In genomic region chr16:32519656-32520371, GRCm38 (mm10) we compare ENCODE assay signal across 14 mouse cellular contexts. TPM values are rescaled to one million over a fixed set of nuclear protein-coding genes. Genes with fewer than 3 reads are reported as not detected.
DNase-seq lines count a peak whose midpoint lies in the region; ATAC-seq and TF ChIP-seq lines count a peak whose summit lies in the region.
"Had no signal": no experiment of that assay in that cellular context is flagged by ENCODE, and none has a peak within 500 bp of the region (broad histone marks: within the 10 kb centered on the region; RNA-seq: fewer than 3 reads in every experiment).

No protein-coding gene starts in this region.

- H3K9ac ChIP-seq in embryonic facial prominence, embryonic 12.5 days = no peak overlapping the region
- no peak overlapping the region for H3K9ac ChIP-seq in stomach, embryonic 15.5 days
- no peak overlapping the region for H3K9ac ChIP-seq in hindbrain, postnatal 0 days (replicated peaks; ENCODE audit: low read length)

- H3K9me3 ChIP-seq in embryonic facial prominence, embryonic 12.5 days = no peaks in the 10 kb centered on the region
- no peaks in the 10 kb centered on the region for H3K9me3 ChIP-seq in embryonic facial prominence, embryonic 10.5 days
- H3K9me3 ChIP-seq in stomach, embryonic 15.5 days = no peaks in the 10 kb centered on the region
- H3K9me3 ChIP-seq in hindbrain, postnatal 0 days (ENCODE audit: low read length) = no peaks in the 10 kb centered on the region

- no peak for TF ChIP-seq CTCF in hindbrain, postnatal 0 days (IDR thresholded peaks at IDR 0.05; ENCODE audit: low read depth)

- DNase-seq in embryonic facial prominence, embryonic 10.5 days (ENCODE audit: low spot score) = no peak
- DNase-seq in right cerebral cortex, adult 18-20 months = peak; percentile 29
- no peak for DNase-seq in right cerebral cortex, postnatal 36 days (ENCODE audit: low spot score in 2 of 2)
- DNase-seq in liver = peak; percentile 53
- DNase-seq in hindbrain, postnatal 0 days (ENCODE audit: low spot score) = no peak
- no peak for DNase-seq in Muller cell, postnatal 12 days (ENCODE audit: inconsistent ontology term)
- DNase-seq: cerebellum, postnatal 10 days; kidney, adult 11 months; lung, adult 2 months had no signal

- peaks cover 12% of the 10 kb centered on the region; the same call in 1 of the 2 replicates for H3K4me1 ChIP-seq in embryonic facial prominence, embryonic 12.5 days
- peaks cover 33% of the 10 kb centered on the region for H3K4me1 ChIP-seq in embryonic facial prominence, embryonic 10.5 days
- H3K4me1 ChIP-seq in stomach, embryonic 15.5 days = peaks cover 11% of the 10 kb centered on the region
- peaks cover 12% of the 10 kb centered on the region for H3K4me1 ChIP-seq in hindbrain, postnatal 0 days (ENCODE audit: insufficient read depth, low read length)

- H3K27me3 ChIP-seq in embryonic facial prominence, embryonic 12.5 days = no peaks in the 10 kb centered on the region
- H3K27me3 ChIP-seq in embryonic facial prominence, embryonic 10.5 days (replicated peaks; ENCODE audit: low read depth, poor library complexity, severe bottlenecking) = no peaks in the 10 kb centered on the region; the same call in 1 of the 2 replicates
- H3K27me3 ChIP-seq in stomach, embryonic 15.5 days (replicated peaks) = no peaks in the 10 kb centered on the region
- no peaks in the 10 kb centered on the region for H3K27me3 ChIP-seq in hindbrain, postnatal 0 days (ENCODE audit: insufficient read depth, low read length)

- no peaks in the 10 kb centered on the region for H3K36me3 ChIP-seq in embryonic facial prominence, embryonic 12.5 days
- H3K36me3 ChIP-seq in embryonic facial prominence, embryonic 10.5 days (replicated peaks) = no peaks in the 10 kb centered on the region
- no peaks in the 10 kb centered on the region for H3K36me3 ChIP-seq in stomach, embryonic 15.5 days
- no peaks in the 10 kb centered on the region for H3K36me3 ChIP-seq in hindbrain, postnatal 0 days (ENCODE audit: insufficient read depth, low read length)

- 79% methylated on average over 15 of the region's 15 CpGs for WGBS in embryonic facial prominence, embryonic 12.5 days
- WGBS in embryonic facial prominence, embryonic 10.5 days = 86% methylated on average over 15 of the region's 15 CpGs
- WGBS in stomach, embryonic 15.5 days = 74% methylated on average over 15 of the region's 15 CpGs
- 84% methylated on average over 15 of the region's 15 CpGs for WGBS in hindbrain, postnatal 0 days

- no peak overlapping the region for H3K4me3 ChIP-seq in embryonic facial prominence, embryonic 12.5 days
- H3K4me3 ChIP-seq in embryonic facial prominence, embryonic 10.5 days = no peak overlapping the region
- no peak overlapping the region for H3K4me3 ChIP-seq in stomach, embryonic 15.5 days (replicated peaks)
- no peak overlapping the region for H3K4me3 ChIP-seq in hindbrain, postnatal 0 days (ENCODE audit: low read length)

- ATAC-seq in embryonic facial prominence, embryonic 12.5 days (ENCODE audit: insufficient number of reproducible peaks, insufficient read depth, low FRiP score, low TSS enrichment) = no peak
- ATAC-seq in stomach, embryonic 15.5 days (ENCODE audit: insufficient read depth, low FRiP score, low read depth) = no peak
- ATAC-seq in hindbrain, postnatal 0 days = no peak
- ATAC-seq: forebrain, embryonic 14.5 days had no signal

- 0 out of 2 replicates have a peak overlapping the region, but pooled peaks have one; percentile 36 for H3K27ac ChIP-seq in embryonic facial prominence, embryonic 12.5 days
- no peak overlapping the region; the same call in 1 of the 2 replicates for H3K27ac ChIP-seq in embryonic facial prominence, embryonic 10.5 days (replicated peaks)
- peak overlapping the region; percentile 23 for H3K27ac ChIP-seq in stomach, embryonic 15.5 days
- H3K27ac ChIP-seq in hindbrain, postnatal 0 days = no peak overlapping the region

- H3K4me2 ChIP-seq in embryonic facial prominence, embryonic 12.5 days (replicated peaks) = no peak overlapping the region
- H3K4me2 ChIP-seq in stomach, embryonic 15.5 days = no peak overlapping the region
- no peak overlapping the region for H3K4me2 ChIP-seq in hindbrain, postnatal 0 days (ENCODE audit: low read depth, low read length)

RNA-seq across cellular contexts. Expression of gene Zdhhc19, which starts 23.7 kb away (rescaled TPM):
- polyA plus RNA-seq in embryonic facial prominence, embryonic 12.5 days (2016; fragmentation: Nextera tagmentation; extraction: Ambion mirVana) = not detected in 2 replicates
- not detected in 2 replicates for polyA plus RNA-seq in embryonic facial prominence, embryonic 10.5 days (2016; fragmentation: Nextera tagmentation; extraction: Ambion mirVana)
- polyA plus RNA-seq in stomach, embryonic 15.5 days (2015; fragmentation: Nextera tagmentation; extraction: Ambion mirVana) = 0.21 and 0.22 TPM in 2 replicates
- total RNA-seq in hindbrain, postnatal 0 days (2014; rRNA removed) = not detected in 2 replicates
- 0.33 and 0.52 TPM in 2 replicates for polyA plus RNA-seq in hindbrain, postnatal 0 days (2015; fragmentation: Nextera tagmentation; extraction: Ambion mirVana)
- total RNA-seq: adrenal gland, postnatal 4 days; heart, adult 8-10 months had no signal
- polyA plus RNA-seq: forebrain, embryonic 14.5 days; lung, adult 2 months had no signal

RNA-seq across cellular contexts. Expression of gene Slc51a, which starts 32.1 kb away (rescaled TPM):
- polyA plus RNA-seq in embryonic facial prominence, embryonic 12.5 days (2016; fragmentation: Nextera tagmentation; extraction: Ambion mirVana) = 0.09 and 0.33 TPM in 2 replicates
- polyA plus RNA-seq in embryonic facial prominence, embryonic 10.5 days (2016; fragmentation: Nextera tagmentation; extraction: Ambion mirVana) = 0.24 and 0.39 TPM in 2 replicates
- 17.7 and 25.2 TPM in 2 replicates for polyA plus RNA-seq in stomach, embryonic 15.5 days (2015; fragmentation: Nextera tagmentation; extraction: Ambion mirVana)
- not detected in 2 replicates for total RNA-seq in hindbrain, postnatal 0 days (2014; rRNA removed)
- polyA plus RNA-seq in hindbrain, postnatal 0 days (2015; fragmentation: Nextera tagmentation; extraction: Ambion mirVana) = 0.16 TPM in 1 of 2 replicates, not detected in the other

Comparison
In these comparisons a context has a peak if more than half of its experiments do, and no peak if none do; other contexts are left out.
1. H3K27ac ChIP-seq: peak in embryonic facial prominence, embryonic 12.5 days (single experiment) and stomach, embryonic 15.5 days (single experiment); none in embryonic facial prominence, embryonic 10.5 days (single experiment) and hindbrain, postnatal 0 days (single experiment).
2. DNase-seq: peak in right cerebral cortex, adult 18-20 months (single experiment) and liver (single experiment); none in embryonic facial prominence, embryonic 10.5 days (single experiment), right cerebral cortex, postnatal 36 days (0 of 2), hindbrain, postnatal 0 days (single experiment) and Muller cell, postnatal 12 days (single experiment).
3. RNA of gene Slc51a, which starts 32.1 kb away (polyA plus RNA-seq): 17.7 to 25.2 TPM in stomach, embryonic 15.5 days; 0.24 to 0.39 TPM in embryonic facial prominence, embryonic 10.5 days, 0.09 to 0.33 TPM in embryonic facial prominence, embryonic 12.5 days and 0.16 TPM in hindbrain, postnatal 0 days; every median in the first group is over 10 times any median in the second.